Mouse (Mus musculus) embryonic facial prominence, embryonic 10.5 days (tissue): Measurements from ENCODE around the gene Chchd3. TPM values are rescaled to one million over a fixed set of nuclear protein-coding genes. Genes with fewer than 3 reads are reported as not detected.
A peak's percentile ranks its signal among the peaks of the same experiment; 100 is the strongest.

ENCODE experiments used
- DNase-seq: peaks from one replicate; pipeline ENCODE4 v3.0.0-alpha.2; 2017; ENCODE audit warnings: low spot score
- H3K27ac ChIP-seq: fragments of 300-500 bp; sonication (generic); replicated peaks from 2 replicates; pipeline ENCODE4 v1.5.1; 2016; ENCODE audit warnings: mild to moderate bottlenecking
- H3K27me3 ChIP-seq: fragments of 300-500 bp; sonication (generic); replicated peaks from 2 replicates; pipeline ENCODE4 v1.6.1; 2016; ENCODE audit warnings: low read depth, mild to moderate bottlenecking; ENCODE audit not compliant: poor library complexity, severe bottlenecking
- H3K36me3 ChIP-seq: fragments of 300-500 bp; sonication (generic); replicated peaks from 2 replicates; pipeline ENCODE4 v1.6.1; 2016; ENCODE audit warnings: mild to moderate bottlenecking, moderate library complexity
- H3K4me1 ChIP-seq: fragments of 300-500 bp; sonication (generic); 2 replicates; pipeline ENCODE4 v1.6.1; 2016
- H3K4me3 ChIP-seq: fragments of 300-500 bp; sonication (generic); 2 replicates; pipeline ENCODE4 v1.5.1; 2016; ENCODE audit warnings: mild to moderate bottlenecking, moderate library complexity
- H3K9me3 ChIP-seq: fragments of 300-500 bp; sonication (generic); 2 replicates; pipeline ENCODE4 v1.6.1; 2016; ENCODE audit warnings: mild to moderate bottlenecking
- WGBS: fragments of 180-500 bp; shearing (Covaris S2); methylation state at CpG from one replicate; pipeline ENCODE4 v1.1.7; 2016; 5-methylcytosine and 5-hydroxymethylcytosine counted together
- polyA plus RNA-seq: library from polyadenylated mRNA; unstranded; fragments of >200 nt; fragmentation: Nextera tagmentation; extraction: Ambion mirVana; gene quantifications from 2 replicates; pipeline ENCODE4 v1.2.1, GENCODE M21; 2016

Gene Chchd3
- polyA plus RNA-seq, 1 experiment from 2014 or later = 116 TPM

DNA sequence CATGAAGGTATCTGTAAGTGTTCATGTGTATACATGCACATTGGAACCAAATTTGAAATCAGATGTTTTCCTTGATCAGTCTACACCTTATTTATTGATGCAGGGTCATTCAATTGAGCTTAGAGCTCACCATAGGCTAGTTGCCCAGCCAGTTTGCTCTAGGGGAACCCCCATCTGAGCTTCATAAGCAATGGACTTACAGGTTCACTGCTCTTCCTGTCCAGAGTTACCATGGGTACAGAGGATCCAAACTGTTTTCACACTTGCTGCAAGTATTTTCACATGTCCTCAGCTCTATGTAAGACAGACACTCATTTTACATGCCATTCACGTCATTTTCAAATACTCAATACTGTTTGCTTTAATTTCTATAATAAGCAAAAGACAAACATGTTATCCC is 66.2 kb downstream of the Chchd3 start:
- WGBS = 92% methylated on average over 1 of the region's 1 CpGs

DNA sequence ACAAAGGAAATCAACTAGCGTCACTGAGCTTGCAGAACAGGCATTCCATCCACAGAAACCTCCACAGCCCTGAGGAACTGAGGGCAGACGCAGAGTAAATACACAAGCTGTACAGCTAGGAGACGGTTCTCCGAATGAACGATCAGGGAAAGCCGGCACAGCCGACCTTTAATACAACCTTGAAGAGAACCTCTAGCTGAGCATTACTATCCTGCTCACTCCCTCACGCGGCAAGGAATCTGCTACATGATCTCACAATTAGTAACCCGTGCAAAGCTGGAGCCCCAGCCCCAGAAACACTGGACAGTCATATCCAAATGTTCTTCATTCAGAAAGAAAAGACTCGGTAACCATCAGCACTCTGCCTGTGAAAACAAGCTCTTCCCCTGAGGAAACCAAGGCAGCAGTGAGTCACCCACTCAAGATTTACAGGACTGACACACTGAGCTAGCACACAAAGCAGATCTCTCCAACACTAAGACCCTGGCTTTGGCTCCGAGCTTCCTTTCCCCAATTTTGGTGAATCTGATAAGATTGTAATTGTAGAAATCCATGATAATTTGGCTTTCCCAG is 69.9 kb downstream of the Chchd3 start:
- H3K4me1 ChIP-seq = peaks cover 5% of the 10 kb centered on the region
- no peak overlapping the region for H3K4me3 ChIP-seq
- no peaks in the 10 kb centered on the region for H3K36me3 ChIP-seq
- DNase-seq = no peak
- no peak overlapping the region for H3K27ac ChIP-seq
- no peaks in the 10 kb centered on the region for H3K27me3 ChIP-seq
- 80% methylated on average over 12 of the region's 12 CpGs for WGBS
- H3K9me3 ChIP-seq = no peaks in the 10 kb centered on the region

More for the DNA sequence above, 66.2 kb downstream of the Chchd3 start:
- H3K27me3 ChIP-seq = no peaks in the 10 kb centered on the region
- H3K9me3 ChIP-seq = no peaks in the 10 kb centered on the region
- H3K4me1 ChIP-seq = peaks cover 8% of the 10 kb centered on the region
- H3K4me3 ChIP-seq = no peak overlapping the region
- H3K27ac ChIP-seq = no peak overlapping the region
- no peaks in the 10 kb centered on the region for H3K36me3 ChIP-seq
- DNase-seq = no peak

DNA sequence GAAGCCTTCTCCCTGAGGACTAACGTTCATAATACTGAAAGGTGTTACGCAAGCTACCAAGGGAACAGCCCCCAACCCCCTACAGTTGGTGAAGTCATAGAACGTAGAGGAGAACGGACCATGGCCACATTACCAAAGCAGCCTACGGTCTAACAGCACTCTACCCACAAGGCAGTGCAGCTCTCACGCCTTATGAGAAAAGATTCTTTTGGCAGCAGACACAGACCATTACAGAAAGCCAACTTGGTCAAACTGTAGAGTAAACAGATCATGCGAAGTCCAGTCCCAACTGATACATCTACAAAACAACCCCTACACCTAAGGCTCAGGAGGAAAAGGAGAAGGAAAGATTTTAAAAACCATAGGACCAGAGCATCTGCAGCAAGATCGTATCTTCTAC is 71.5 kb downstream of the Chchd3 start:
- no peak overlapping the region for H3K27ac ChIP-seq
- DNase-seq = no peak
- H3K36me3 ChIP-seq = no peaks in the 10 kb centered on the region
- H3K27me3 ChIP-seq = no peaks in the 10 kb centered on the region
- no peak overlapping the region for H3K4me3 ChIP-seq
- peaks cover 5% of the 10 kb centered on the region for H3K4me1 ChIP-seq
- no peaks in the 10 kb centered on the region for H3K9me3 ChIP-seq
- WGBS = 95% methylated on average over 8 of the region's 8 CpGs

DNA sequence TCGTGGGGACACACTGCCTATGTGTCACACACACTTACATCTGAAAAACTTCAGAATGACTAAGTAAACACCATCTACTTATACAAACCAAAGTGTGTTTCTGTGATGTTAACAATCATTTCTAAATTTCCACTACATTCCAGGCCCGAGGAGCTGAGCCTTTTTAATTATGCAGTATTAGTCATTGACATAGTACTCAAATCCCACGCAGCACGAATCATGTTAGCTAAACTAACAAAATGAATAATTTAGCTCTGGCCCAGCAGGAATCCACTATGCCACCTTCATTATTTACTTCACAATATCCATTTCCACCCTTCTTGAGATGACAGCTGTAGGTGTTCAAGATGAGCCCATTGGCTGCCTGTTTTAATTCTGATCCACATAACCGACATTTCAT is 76.2 kb downstream of the Chchd3 start:
- H3K9me3 ChIP-seq = no peaks in the 10 kb centered on the region
- no peak for DNase-seq
- H3K27me3 ChIP-seq = no peaks in the 10 kb centered on the region
- WGBS = 89% methylated on average over 5 of the region's 5 CpGs
- no peak overlapping the region for H3K27ac ChIP-seq
- H3K4me3 ChIP-seq = no peak overlapping the region
- H3K36me3 ChIP-seq = no peaks in the 10 kb centered on the region
- H3K4me1 ChIP-seq = 0 out of 2 replicates have a peak, but pooled peaks cover 3% of the 10 kb centered on the region

DNA sequence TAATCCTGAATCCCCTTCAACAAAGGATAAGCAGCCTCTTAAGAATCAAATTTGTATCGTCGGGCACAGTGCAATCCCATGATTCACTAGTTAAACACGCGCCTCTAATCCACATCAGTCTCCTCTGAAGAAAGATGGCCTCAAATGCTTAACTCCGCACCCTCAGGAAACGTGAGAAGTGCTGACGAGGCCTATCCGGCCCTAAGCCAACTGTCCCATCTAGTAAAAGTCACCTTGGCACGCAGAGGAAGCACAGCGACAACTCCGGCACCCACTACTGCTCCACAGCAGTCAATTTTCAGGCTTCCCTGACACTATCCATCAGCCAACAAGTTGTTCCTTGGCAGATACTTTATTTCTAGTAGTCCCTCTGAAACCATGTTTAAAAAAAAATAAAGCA is 78.8 kb downstream of the Chchd3 start:
- 80% methylated on average over 11 of the region's 11 CpGs for WGBS
- Histone ChIP-seq H3K4me3 (no peak overlapping the region), H3K36me3 (no peaks in the 10 kb centered on the region), H3K27ac (no peak overlapping the region), H3K9me3 (no peaks in the 10 kb centered on the region), H3K4me1 (0 out of 2 replicates have a peak, but pooled peaks cover 3% of the 10 kb centered on the region), H3K27me3 (no peaks in the 10 kb centered on the region)
- DNase-seq = no peak

DNA sequence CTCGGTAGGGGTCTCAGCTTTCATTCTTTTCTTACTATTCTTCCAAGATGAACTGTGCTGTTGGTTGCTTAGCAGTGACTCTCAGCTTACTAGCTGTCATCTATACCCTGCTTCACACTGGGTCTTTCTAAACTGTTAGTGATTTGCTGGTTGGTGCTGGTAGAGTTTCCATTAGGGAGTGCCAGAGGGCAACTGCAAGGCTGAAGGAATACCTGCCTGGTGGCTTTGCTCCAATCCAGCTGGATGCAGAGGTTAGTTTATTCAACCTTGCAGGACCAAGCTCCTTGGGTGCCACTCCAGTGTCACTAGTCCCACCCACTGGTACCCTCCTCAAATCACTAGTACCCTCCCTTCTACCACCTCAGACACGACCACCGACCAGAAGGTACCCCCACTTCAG is 81.2 kb downstream of the Chchd3 start:
- DNase-seq = no peak
- WGBS = 94% methylated on average over 3 of the region's 3 CpGs
- no peaks in the 10 kb centered on the region for H3K9me3 ChIP-seq

DNA sequence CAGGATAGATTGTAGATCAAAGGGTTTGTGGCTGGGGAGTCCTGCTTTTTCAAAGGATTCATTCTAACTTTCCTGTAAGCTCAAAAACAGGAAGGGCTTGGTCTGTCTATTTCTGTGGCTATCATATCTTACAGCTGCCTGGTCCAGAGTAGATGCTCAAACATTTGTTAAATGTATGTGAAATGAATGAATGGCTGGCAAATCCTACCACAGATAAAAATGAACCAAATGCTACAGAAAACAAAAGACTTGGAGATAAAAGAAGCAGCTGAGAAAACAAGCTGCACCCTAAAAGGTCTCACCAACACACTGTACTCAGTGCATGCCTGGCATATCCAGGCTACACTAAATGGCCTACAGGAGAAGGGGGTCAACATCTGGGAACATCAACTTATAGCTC is 88.1 kb downstream of the Chchd3 start:
- H3K4me3 ChIP-seq = no peak overlapping the region
- 0 out of 2 replicates have a peak, but pooled peaks cover 3% of the 10 kb centered on the region for H3K36me3 ChIP-seq
- no peaks in the 10 kb centered on the region for H3K9me3 ChIP-seq
- no peak for DNase-seq
- peaks cover 9% of the 10 kb centered on the region; the same call in 1 of the 2 replicates for H3K4me1 ChIP-seq
- no peaks in the 10 kb centered on the region for H3K27me3 ChIP-seq
- no peak overlapping the region for H3K27ac ChIP-seq

More for the DNA sequence above, 81.2 kb downstream of the Chchd3 start:
- Histone ChIP-seq H3K27ac (no peak overlapping the region), H3K4me3 (no peak overlapping the region), H3K4me1 (0 out of 2 replicates have a peak, but pooled peaks cover 3% of the 10 kb centered on the region), H3K27me3 (no peaks in the 10 kb centered on the region), H3K36me3 (no peaks in the 10 kb centered on the region)

DNA sequence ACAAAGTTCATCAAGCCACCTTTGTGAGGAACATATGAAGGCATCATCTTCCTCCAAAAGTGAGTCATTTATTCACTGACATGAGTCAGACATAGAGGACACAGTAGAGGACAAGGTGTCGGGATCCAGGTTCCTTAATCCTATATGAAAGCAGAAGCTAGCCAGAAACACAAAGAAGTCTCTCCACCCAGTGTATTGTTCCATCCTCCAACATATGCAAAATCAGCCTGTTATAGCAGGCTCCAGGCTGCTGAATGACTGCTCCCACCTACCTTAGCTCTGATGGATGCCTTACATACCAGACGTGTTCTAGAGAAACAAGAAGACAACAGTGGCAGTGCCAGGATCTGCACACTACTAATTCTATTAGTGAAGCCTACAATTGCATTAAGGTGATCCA is 91.1 kb downstream of the Chchd3 start:
- Histone ChIP-seq H3K27ac (no peak overlapping the region), H3K4me3 (no peak overlapping the region), H3K9me3 (no peaks in the 10 kb centered on the region), H3K36me3 (0 out of 2 replicates have a peak, but pooled peaks cover 3% of the 10 kb centered on the region), H3K27me3 (no peaks in the 10 kb centered on the region), H3K4me1 (peaks cover 9% of the 10 kb centered on the region; the same call in 1 of the 2 replicates)
- DNase-seq = no peak
- WGBS = 72% methylated on average over 2 of the region's 2 CpGs

DNA sequence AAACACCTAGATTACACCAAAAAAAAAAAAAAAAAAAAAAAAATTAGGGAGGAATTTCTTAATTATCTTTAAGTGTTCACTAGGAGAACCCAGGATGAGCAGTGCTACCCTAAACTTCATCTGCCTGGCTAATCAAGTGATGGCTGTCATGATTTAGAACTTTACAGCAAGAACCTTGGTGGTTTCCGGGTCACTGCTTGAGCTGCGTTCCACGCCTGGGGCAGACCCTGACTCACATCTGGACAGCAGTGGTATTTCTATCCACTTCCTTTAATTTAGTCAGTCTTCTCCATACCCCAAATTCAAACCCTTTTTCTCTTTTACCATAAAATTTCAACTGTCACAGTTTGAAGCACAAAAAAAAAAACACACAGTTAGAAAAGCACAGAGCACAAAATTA is 98.0 kb downstream of the Chchd3 start:
- H3K4me3 ChIP-seq = no peak overlapping the region
- WGBS = 42% methylated on average over 3 of the region's 3 CpGs
- H3K9me3 ChIP-seq = no peaks in the 10 kb centered on the region
- peak; percentile 37 for DNase-seq
- no peaks in the 10 kb centered on the region for H3K36me3 ChIP-seq
- H3K4me1 ChIP-seq = peaks cover 34% of the 10 kb centered on the region
- no peaks in the 10 kb centered on the region for H3K27me3 ChIP-seq
- H3K27ac ChIP-seq = no peak overlapping the region

DNA sequence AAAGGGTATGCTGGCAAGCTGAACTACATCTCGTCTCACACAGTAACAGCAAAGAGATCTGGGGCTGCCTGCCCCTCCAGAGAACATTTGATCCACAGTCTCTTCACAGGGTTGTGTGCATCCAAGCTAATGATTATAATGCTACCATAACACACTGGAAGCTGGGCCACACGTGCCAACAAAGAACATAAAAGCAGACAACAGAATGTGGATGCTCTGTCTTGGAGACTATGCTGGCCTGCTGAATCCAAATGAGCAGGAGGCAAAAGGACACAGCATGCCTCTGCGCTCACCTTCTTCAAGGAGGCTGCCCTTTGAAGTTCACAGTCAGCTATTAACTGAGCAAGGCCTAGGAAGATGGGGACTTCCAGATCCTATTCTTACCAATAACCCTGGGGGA is 98.6 kb downstream of the Chchd3 start:
- H3K4me3 ChIP-seq = no peak overlapping the region

DNA sequence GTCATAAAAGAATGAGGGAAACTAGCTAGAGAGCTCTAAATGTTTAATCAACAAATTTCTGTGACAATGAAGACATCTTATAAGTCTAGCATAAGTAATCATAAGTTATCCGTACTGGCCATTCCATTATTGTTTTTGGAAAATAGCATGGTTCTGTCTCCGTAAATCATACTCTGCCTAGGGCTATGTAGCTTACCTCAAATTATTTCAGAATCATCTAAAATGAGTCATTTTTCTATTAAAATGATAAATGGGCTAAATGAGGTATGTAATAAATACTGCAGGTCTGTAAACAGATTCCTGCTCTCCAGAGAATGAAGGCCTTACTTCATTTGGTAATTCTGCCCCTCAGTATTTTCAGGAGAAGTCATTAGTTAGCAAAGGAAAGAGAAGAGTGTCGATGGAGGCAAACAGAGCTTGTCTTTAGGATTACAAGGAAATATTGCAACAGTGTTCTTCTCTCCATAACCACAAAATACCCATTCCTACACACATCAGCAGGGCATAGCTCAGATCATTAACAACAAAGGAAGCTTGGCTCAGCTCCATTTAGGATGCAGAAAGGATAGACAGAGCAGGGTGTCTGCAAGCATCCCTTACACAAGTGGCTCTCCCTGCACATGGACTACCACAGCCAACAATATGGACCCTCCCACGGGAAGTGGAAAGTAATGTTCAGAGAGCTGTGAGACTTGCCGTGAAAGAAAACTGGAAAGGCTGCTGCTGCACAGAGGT is 100.1 kb downstream of the Chchd3 start:
- WGBS = 82% methylated on average over 5 of the region's 5 CpGs
- no peak for DNase-seq
- no peaks in the 10 kb centered on the region for H3K36me3 ChIP-seq
- H3K27me3 ChIP-seq = no peaks in the 10 kb centered on the region
- H3K4me1 ChIP-seq = peaks cover 42% of the 10 kb centered on the region
- no peak overlapping the region for H3K4me3 ChIP-seq
- no peak overlapping the region for H3K27ac ChIP-seq
- H3K9me3 ChIP-seq = no peaks in the 10 kb centered on the region

More for the DNA sequence above, 98.6 kb downstream of the Chchd3 start:
- Histone ChIP-seq H3K27me3 (no peaks in the 10 kb centered on the region), H3K9me3 (no peaks in the 10 kb centered on the region), H3K36me3 (no peaks in the 10 kb centered on the region), H3K4me1 (peaks cover 34% of the 10 kb centered on the region), H3K27ac (peak overlapping the region; percentile 5; the same call in 1 of the 2 replicates)
- no peak for DNase-seq
- 76% methylated on average over 3 of the region's 3 CpGs for WGBS

DNA sequence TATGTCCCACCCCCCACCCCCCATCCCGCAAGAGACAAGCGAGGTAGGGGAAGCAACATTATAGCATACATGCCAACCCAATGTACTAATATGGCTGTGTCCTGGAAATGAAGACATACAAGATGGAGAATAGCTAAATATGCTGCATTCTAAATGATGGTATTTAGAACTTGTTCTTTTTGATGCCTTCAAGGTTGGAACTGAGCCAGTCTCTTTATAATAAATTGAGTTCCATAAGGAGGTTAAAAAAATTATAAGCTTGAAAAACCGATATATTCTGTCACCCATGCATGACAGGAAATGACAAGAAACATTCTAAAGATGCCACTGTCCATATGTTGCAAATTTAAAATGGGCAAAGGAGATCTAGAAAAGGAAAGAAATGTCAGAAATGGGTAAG is 104.6 kb downstream of the Chchd3 start:
- no peak overlapping the region for H3K4me3 ChIP-seq
- H3K36me3 ChIP-seq = no peaks in the 10 kb centered on the region
- H3K9me3 ChIP-seq = no peaks in the 10 kb centered on the region
- H3K27ac ChIP-seq = no peak overlapping the region
- H3K27me3 ChIP-seq = no peaks in the 10 kb centered on the region
- 81% methylated on average over 3 of the region's 3 CpGs for WGBS
- no peak for DNase-seq
- H3K4me1 ChIP-seq = peaks cover 18% of the 10 kb centered on the region

DNA sequence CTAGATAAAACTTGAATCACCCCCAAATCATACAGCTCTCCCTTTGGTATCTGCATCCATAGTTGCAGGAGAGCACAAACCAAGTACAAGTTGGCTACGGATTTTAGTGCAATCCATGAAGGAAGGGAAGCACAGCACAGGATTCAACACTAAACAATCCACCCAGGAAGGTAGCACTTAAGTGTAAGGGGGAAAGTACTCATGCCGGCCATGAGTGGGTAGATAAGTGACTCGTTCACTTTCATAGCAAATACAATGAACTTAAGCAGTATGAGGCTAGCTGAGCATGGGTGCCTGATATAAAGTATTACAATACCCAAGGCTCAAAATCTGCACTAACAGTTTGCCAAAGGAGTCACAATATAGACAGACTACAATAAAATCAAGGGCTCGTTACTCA is 109.1 kb downstream of the Chchd3 start:
- DNase-seq = no peak
- peaks cover 13% of the 10 kb centered on the region for H3K4me1 ChIP-seq
- no peaks in the 10 kb centered on the region for H3K9me3 ChIP-seq
- H3K4me3 ChIP-seq = no peak overlapping the region
- no peaks in the 10 kb centered on the region for H3K36me3 ChIP-seq
- H3K27me3 ChIP-seq = no peaks in the 10 kb centered on the region
- WGBS = 84% methylated on average over 4 of the region's 4 CpGs
- H3K27ac ChIP-seq = no peak overlapping the region
